Mouse (Mus musculus) hindbrain, embryonic 11.5 days (tissue): ENCODE measurements around the gene Hand2. TPM values are rescaled to one million over a fixed set of nuclear protein-coding genes. Genes with fewer than 3 reads are reported as not detected.

ENCODE experiments used
- ATAC-seq: fragments of 200-750 bp; cut with Nextera tagmentation; 2 replicates; pipeline ENCODE4 v1.8.0; 2017; ENCODE audit warnings: mild to moderate bottlenecking, moderate TSS enrichment, moderate library complexity; ENCODE audit not compliant: low FRiP score
- DNase-seq: peaks from one replicate; pipeline ENCODE4 v3.0.0-alpha.2; 2015; ENCODE audit warnings: low spot score
- H3K27ac ChIP-seq: fragments of 300-500 bp; sonication (generic); 2 replicates; pipeline ENCODE4 v1.5.1; 2014; ENCODE audit warnings: mild to moderate bottlenecking, low read depth, low read length
- H3K27me3 ChIP-seq: fragments of 300-500 bp; sonication (generic); 2 replicates; pipeline ENCODE4 v1.6.1; 2014; ENCODE audit warnings: mild to moderate bottlenecking, low read length, moderate library complexity, mixed read lengths; ENCODE audit not compliant: control insufficient read depth, insufficient read depth
- H3K36me3 ChIP-seq: fragments of 300-500 bp; sonication (generic); 2 replicates; pipeline ENCODE4 v1.6.1; 2014; ENCODE audit warnings: mild to moderate bottlenecking, low read length, moderate library complexity, mixed read lengths; ENCODE audit not compliant: control insufficient read depth, insufficient read depth
- H3K4me1 ChIP-seq: fragments of 300-500 bp; sonication (generic); replicated peaks from 2 replicates; pipeline ENCODE4 v1.6.1; 2014; ENCODE audit warnings: low read length, mixed read lengths; ENCODE audit not compliant: control insufficient read depth, insufficient read depth
- H3K4me2 ChIP-seq: fragments of 300-500 bp; sonication (generic); replicated peaks from 2 replicates; pipeline ENCODE4 v1.6.1; 2014; ENCODE audit warnings: mild to moderate bottlenecking, low read depth, low read length
- H3K4me3 ChIP-seq: fragments of 300-500 bp; sonication (generic); 2 replicates; pipeline ENCODE4 v1.5.1; 2014; ENCODE audit warnings: low read depth, low read length
- H3K9ac ChIP-seq: fragments of 300-500 bp; sonication (generic); 2 replicates; pipeline ENCODE4 v1.6.1; 2014; ENCODE audit warnings: low read depth, low read length
- H3K9me3 ChIP-seq: fragments of 300-500 bp; sonication (generic); 2 replicates; pipeline ENCODE4 v1.6.1; 2016; ENCODE audit warnings: low read length; ENCODE audit not compliant: control insufficient read depth
- WGBS: fragments of 180-500 bp; shearing (Covaris S2); extraction: QIAGEN DNeasy Blood & Tissue Kit; methylation state at CpG from one replicate; pipeline ENCODE4 v1.1.7; 2014; 5-methylcytosine and 5-hydroxymethylcytosine counted together
- polyA plus RNA-seq: library from polyadenylated mRNA; unstranded; fragments of >200 nt; fragmentation: Nextera tagmentation; extraction: Ambion mirVana; gene quantifications from 2 replicates; pipeline ENCODE4 v1.2.1, GENCODE M21; 2014

Gene Hand2
- polyA plus RNA-seq, 1 experiment from 2014 or later, result not detected

DNA sequence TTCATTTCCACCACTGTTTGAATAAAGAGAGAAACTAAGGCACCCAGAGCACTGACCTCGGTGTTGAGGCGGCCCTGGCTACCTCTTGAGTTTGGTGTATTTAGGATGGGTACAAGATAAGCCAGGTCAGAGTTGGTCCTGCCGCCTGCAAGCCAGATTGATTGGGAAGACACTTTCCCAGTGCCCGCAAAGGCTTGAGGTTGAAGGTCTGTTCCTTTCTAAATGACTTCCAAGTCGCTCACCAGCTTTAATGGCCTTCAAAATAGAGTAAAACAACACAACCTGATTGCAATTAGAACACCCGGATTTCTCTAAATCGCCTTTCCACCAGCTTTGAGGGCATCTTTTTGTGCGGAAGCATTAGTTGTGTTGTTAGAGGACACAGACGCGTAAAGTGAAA lies 7.2 kb upstream of the Hand2 start:
- ATAC-seq (no peak), DNase-seq (peak; percentile 43)
- 0 out of 2 replicates have a peak, but pooled peaks cover 3% of the 10 kb centered on the region for H3K4me1 ChIP-seq
- H3K4me2 ChIP-seq, result no peak overlapping the region
- WGBS, result 3% methylated on average over 10 of the region's 10 CpGs
- no peaks in the 10 kb centered on the region for H3K36me3 ChIP-seq
- no peak overlapping the region for H3K9ac ChIP-seq
- no peaks in the 10 kb centered on the region for H3K9me3 ChIP-seq
- peaks cover 70% of the 10 kb centered on the region for H3K27me3 ChIP-seq
- no peak overlapping the region for H3K4me3 ChIP-seq
- H3K27ac ChIP-seq, result no peak overlapping the region

DNA sequence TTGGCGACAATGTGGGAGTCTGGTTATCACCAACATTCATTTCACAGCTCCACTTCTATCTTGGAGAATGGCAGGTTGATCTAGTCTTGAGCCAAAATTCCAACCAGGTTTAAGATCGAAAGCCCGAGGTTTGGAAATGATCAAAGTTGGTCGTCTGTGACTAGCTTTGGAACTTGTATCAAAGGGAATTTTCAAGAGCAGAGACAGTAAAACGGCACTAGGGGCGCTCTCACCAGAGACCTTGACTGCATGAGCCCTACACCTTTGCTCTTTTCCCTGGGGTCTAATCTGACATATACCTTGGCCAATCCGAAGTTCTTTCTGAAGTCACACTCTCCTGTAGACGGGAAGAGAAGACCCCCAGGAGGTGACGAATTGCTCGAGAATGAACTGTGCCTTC lies 6.6 kb upstream of the Hand2 start:
- under 1% methylated on average over 10 of the region's 10 CpGs for WGBS
- 0 out of 2 replicates have a peak, but pooled peaks cover 3% of the 10 kb centered on the region for H3K4me1 ChIP-seq
- peaks cover 74% of the 10 kb centered on the region for H3K27me3 ChIP-seq
- no peak for DNase-seq
- no peaks in the 10 kb centered on the region for H3K36me3 ChIP-seq
- H3K9ac ChIP-seq, result no peak overlapping the region
- H3K27ac ChIP-seq, result no peak overlapping the region
- no peak for ATAC-seq
- no peaks in the 10 kb centered on the region for H3K9me3 ChIP-seq
- no peak overlapping the region for H3K4me3 ChIP-seq
- no peak overlapping the region for H3K4me2 ChIP-seq

DNA sequence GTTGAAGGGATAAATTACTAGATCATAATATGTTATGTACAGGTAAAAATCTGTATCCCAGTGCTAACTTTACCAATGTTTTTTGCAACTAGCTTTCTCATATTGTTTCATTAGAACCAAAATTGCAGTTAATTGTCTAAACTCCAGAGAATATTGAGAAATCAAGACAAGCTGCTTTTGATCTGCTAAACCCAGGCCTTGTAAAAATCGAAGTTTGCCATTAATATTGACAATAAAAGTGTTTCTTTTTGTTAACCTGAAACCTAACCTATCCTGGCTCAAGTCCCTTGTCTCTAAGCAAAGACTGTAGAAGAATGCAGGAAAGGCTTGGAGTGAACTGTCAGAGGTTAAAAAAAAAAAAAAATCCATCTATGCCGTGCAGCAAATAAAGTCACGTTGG lies 5.3 kb upstream of the Hand2 start:
- peak; percentile 41 for DNase-seq
- ATAC-seq, result no peak
- Histone ChIP-seq H3K4me3 (no peak overlapping the region), H3K27ac (no peak overlapping the region), H3K9ac (no peak overlapping the region), H3K4me2 (no peak overlapping the region), H3K27me3 (peaks cover 82% of the 10 kb centered on the region), H3K4me1 (0 out of 2 replicates have a peak, but pooled peaks cover 3% of the 10 kb centered on the region), H3K36me3 (no peaks in the 10 kb centered on the region), H3K9me3 (no peaks in the 10 kb centered on the region)
- WGBS, result 4% methylated on average over 3 of the region's 3 CpGs

DNA sequence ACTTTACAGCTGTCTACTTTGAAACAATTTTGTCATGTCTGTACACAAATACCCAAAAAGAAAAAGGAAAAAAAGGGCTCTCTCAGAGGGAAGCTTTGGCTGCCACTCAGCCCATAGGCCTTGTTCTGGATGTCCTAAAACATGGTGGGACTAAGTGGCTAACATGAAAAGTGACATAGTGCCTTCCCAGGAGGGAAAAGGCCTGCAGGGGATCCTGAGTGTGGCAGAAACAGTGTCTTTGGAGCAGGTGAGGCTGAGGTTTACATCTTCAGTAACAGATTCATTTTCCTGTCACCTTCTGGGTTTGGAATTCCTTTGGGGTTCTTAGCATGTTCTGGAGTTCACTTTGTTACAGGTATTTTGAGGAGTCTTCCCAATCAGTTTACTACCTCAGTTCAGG lies 3.7 kb upstream of the Hand2 start:
- Histone ChIP-seq H3K4me1 (peaks cover 11% of the 10 kb centered on the region; the same call in 1 of the 2 replicates), H3K27ac (no peak overlapping the region), H3K9ac (no peak overlapping the region), H3K9me3 (no peaks in the 10 kb centered on the region), H3K27me3 (peaks cover 87% of the 10 kb centered on the region), H3K4me2 (no peak overlapping the region), H3K36me3 (no peaks in the 10 kb centered on the region), H3K4me3 (no peak overlapping the region)
- ATAC-seq, result no peak
- DNase-seq, result peak; percentile 42

DNA sequence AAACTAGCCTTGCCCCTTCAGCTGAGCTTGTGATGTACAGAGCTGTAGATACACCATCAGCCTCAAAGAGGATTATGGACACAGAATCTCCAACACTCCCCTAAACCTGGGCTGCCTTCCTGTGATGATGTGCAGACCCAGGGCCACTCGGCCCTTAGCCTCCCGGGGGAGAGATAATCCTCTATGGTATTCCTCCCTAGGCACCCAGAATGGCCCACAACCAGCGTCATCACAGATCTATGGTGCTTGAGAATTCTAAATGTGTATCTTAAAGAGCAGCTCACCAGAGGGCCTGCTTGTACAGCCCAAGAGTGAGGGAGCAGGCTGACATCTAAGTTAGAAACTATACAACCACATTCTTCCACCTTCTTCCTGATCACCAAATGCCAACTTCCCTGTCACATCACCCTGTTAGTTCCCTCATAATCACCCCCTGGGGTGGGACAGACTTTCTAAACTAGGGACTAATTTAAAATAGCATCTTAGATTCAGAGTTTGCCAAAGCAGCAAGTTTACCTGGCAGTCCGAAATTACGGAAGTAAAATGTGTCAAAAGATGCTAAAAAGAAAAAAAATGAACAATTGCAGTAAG lies 2.8 kb upstream of the Hand2 start:
- peak; percentile 36 for DNase-seq
- H3K9ac ChIP-seq, result no peak overlapping the region
- whole genome bisulfite sequencing, result 4% methylated on average over 5 of the region's 5 CpGs
- no peak overlapping the region for H3K4me3 ChIP-seq
- peaks cover 86% of the 10 kb centered on the region for H3K27me3 ChIP-seq
- H3K4me2 ChIP-seq, result no peak overlapping the region
- no peak for ATAC-seq
- H3K36me3 ChIP-seq, result no peaks in the 10 kb centered on the region
- peaks cover 8% of the 10 kb centered on the region; the same call in 1 of the 2 replicates for H3K4me1 ChIP-seq
- H3K9me3 ChIP-seq, result no peaks in the 10 kb centered on the region
- H3K27ac ChIP-seq, result no peak overlapping the region

DNA sequence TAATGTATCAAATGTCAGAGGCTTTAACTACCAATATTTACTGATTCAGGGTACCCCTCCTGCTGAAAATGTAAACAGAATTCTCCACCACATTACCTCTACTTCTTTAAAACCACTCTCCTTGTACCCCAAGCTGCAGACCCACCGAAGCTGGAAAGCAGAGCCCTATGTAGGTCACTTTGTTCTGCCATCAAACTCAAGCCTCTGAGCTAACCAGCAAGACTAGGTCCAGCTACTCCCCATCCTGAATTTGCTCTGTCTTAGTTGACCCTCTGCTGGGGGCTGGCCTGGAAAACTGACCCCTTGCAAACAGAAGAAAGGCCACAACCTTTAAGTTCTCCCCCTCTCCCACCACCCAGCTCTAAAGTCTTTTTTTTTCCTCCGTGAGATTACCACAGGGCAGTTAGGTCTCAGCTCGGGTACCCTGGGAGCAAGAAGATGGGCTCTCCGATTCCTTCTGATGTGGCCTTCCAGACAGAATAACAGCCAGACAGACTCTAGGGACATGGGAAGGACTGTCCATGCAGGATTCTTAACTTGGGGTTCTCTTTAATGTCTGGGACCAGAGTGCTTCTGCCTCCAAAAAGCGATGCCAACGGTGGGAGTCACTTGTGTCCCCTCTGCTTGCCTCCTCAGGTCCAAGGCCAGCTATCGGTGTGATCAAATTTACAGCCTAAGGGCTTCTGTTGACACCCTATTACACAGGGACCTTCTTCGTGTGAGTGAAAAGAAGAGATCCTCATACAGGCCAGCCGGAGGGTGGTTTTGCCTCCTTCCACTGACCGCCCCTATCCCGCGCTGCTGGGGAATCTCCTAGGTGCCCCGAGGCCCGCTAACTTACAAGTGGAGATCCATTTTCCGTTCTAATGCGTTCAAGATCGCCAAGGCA lies 1.4 kb upstream of the Hand2 start:
- Histone ChIP-seq H3K4me1 (peaks cover 8% of the 10 kb centered on the region; the same call in 1 of the 2 replicates), H3K9me3 (no peaks in the 10 kb centered on the region), H3K27me3 (peaks cover 85% of the 10 kb centered on the region), H3K36me3 (no peaks in the 10 kb centered on the region), H3K4me3 (no peak overlapping the region), H3K4me2 (no peak overlapping the region), H3K9ac (no peak overlapping the region), H3K27ac (no peak overlapping the region)
- under 1% methylated on average over 17 of the region's 17 CpGs for WGBS
- ATAC-seq (no peak), DNase-seq (peak; percentile 64)

DNA sequence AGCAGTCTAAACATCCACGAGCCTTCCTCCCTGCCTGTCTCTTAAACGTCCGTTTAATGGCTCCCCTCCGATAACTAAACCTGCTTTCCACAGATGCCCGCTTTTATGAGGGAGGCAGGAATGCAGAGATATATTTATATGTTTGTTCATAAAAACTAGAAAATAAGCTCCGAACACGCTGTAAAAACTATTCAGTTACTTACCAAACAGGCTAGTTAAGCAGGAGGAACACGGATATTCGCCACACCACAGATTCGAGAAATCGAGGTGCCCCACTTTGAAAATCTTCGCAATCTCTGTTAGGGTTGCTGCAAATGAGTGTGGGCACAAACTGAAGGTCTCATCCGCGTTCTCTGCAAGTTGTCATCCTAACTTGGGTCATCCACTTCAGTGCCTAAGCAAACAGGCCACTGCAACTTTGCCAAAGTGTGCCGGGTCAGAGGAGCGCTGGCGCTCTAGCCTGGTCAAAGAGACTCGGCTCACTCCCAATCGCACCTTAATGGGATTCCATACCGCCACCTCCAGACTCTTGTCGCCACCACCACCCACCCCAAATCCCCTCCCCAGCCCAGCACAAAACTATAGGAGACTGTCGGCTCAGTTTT lies 700 bp upstream of the Hand2 start:
- H3K9ac ChIP-seq, result no peak overlapping the region
- 1% methylated on average over 22 of the region's 22 CpGs for WGBS
- DNase-seq, result peak; percentile 61
- H3K27ac ChIP-seq, result no peak overlapping the region
- peaks cover 86% of the 10 kb centered on the region for H3K27me3 ChIP-seq
- H3K36me3 ChIP-seq, result no peaks in the 10 kb centered on the region
- ATAC-seq, result no peak
- peaks cover 8% of the 10 kb centered on the region; the same call in 1 of the 2 replicates for H3K4me1 ChIP-seq
- no peak overlapping the region for H3K4me3 ChIP-seq
- H3K4me2 ChIP-seq, result no peak overlapping the region
- H3K9me3 ChIP-seq, result no peaks in the 10 kb centered on the region

DNA sequence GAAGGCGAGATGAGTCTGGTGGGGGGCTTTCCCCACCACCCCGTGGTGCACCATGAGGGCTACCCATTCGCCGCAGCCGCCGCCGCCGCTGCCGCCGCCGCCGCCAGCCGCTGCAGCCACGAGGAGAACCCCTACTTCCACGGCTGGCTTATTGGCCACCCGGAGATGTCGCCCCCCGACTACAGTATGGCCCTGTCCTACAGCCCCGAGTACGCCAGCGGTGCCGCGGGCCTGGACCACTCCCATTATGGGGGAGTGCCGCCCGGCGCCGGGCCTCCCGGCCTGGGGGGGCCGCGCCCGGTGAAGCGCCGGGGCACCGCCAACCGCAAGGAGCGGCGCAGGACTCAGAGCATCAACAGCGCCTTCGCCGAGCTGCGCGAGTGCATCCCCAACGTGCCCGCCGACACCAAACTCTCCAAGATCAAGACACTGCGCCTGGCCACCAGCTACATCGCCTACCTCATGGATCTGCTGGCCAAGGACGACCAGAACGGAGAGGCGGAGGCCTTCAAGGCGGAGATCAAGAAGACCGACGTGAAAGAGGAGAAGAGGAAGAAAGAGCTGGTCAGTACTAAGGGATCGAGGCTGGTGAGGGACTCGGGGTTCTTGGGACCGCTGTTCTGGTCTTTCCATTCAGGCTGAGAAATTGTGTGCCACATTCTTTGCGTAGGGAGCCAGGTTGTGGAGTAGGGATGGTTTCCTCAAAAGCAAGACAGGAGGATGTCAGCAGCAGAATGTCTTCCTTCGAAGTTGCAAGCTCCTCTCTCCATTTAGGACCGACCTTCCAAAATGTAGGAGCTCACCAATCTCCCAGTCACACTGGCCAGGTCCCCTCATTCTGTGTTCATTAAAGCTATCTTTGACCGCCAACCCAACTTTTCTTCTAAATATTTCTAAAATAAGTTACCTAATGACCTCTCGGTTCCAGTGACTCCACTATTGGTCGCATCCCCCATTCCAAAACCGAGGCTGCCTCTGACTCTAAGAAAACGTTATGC lies 1.4 kb downstream of the Hand2 start:
- H3K36me3 ChIP-seq, result no peaks in the 10 kb centered on the region
- H3K4me1 ChIP-seq, result peaks cover 8% of the 10 kb centered on the region; the same call in 1 of the 2 replicates
- peaks cover 91% of the 10 kb centered on the region for H3K27me3 ChIP-seq
- no peak overlapping the region for H3K27ac ChIP-seq
- under 1% methylated on average over 48 of the region's 64 CpGs for WGBS
- ATAC-seq (peak; percentile 46), DNase-seq (no peak)
- no peak overlapping the region for H3K9ac ChIP-seq
- H3K4me3 ChIP-seq, result peak overlapping the region; percentile 29
- H3K9me3 ChIP-seq, result no peaks in the 10 kb centered on the region
- H3K4me2 ChIP-seq, result peak overlapping the region; percentile 43
